Mouse (Mus musculus): ENCODE results near the gene Gm5157. TPM values are rescaled to one million over a fixed set of nuclear protein-coding genes. Genes with fewer than 3 reads are reported as not detected.
"Not testable (repeated sequence)": the region's sequence is repeated elsewhere in the genome, so short reads cannot be mapped to it uniquely, and the experiment has no call there.

Gm5157 gene
- polyA plus RNA-seq (2015; fragmentation: Nextera tagmentation; extraction: Ambion mirVana) = not detected in 2 replicates

DNA sequence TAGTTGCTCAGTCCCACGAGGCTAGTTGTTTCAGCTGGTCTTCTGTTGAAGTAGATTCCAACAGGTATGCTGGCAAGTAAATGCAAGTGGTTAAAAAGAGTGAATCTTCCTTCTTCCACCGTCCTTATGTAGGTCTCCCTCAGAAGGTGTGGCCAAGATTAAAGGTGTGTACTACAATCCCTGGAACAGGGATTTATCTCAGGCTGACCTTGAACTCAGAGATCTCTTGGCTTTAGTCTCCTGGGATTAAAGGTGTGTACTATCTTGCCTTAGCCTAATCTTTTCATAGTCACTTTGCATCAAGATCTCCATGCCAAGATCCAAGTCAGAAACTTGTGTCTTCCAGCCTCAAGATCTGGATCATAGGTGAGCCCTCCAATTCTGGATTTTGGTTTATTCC is at the start of gene Gm5157:
Gm5157 (minus strand) TSS at position 101 of the 400 bp plus-strand sequence.
- 10% methylated on average over 1 of the region's 2 CpGs for WGBS
- H3K9me3 ChIP-seq (ENCODE audit: control insufficient read depth, low read length); H3K27me3 ChIP-seq (ENCODE audit: control insufficient read depth, insufficient read depth, low read depth, low read length); H3K4me3 ChIP-seq (ENCODE audit: low read length); ATAC-seq (ENCODE audit: low read depth); H3K4me1 ChIP-seq (replicated peaks; ENCODE audit: control insufficient read depth, insufficient read depth, low read length); H3K27ac ChIP-seq (ENCODE audit: low read length); H3K4me2 ChIP-seq (ENCODE audit: low read depth, low read length); H3K9ac ChIP-seq (ENCODE audit: low read length); H3K36me3 ChIP-seq (ENCODE audit: control insufficient read depth, insufficient read depth, low read length): not testable (repeated sequence)

DNA sequence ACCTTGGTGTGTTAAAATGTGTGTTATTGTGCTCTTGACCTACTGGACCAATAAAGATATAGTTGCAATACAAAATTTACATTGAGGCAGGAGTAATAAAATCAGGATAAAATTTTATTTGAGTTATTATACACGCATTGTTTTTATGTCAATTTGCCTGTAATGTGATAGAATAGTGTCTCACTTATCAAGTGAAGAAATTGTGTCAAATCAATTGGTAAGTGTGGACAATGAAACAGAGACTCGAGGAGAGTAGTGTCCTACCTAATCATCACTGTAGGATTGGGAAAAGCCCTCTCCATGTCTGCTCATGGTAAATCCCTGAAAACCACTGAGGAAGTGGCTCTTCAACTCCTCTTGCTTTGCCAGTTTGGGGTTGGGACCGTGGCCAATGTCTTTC is 28.3 kb downstream of the Gm5157 start, which contains the start of gene Vmn1r123:
Vmn1r123 (plus strand) TSS at position 301 of the 400 bp plus-strand sequence.
- H3K9ac ChIP-seq (ENCODE audit: low read length); H3K4me1 ChIP-seq (replicated peaks; ENCODE audit: control insufficient read depth, insufficient read depth, low read length); H3K4me3 ChIP-seq (ENCODE audit: low read length); H3K27ac ChIP-seq (ENCODE audit: low read length); H3K9me3 ChIP-seq (ENCODE audit: control insufficient read depth, low read length); ATAC-seq (ENCODE audit: low read depth); H3K4me2 ChIP-seq (ENCODE audit: low read depth, low read length); H3K27me3 ChIP-seq (ENCODE audit: control insufficient read depth, insufficient read depth, low read depth, low read length); H3K36me3 ChIP-seq (ENCODE audit: control insufficient read depth, insufficient read depth, low read length): not testable (repeated sequence)
- 0% methylated on average over 1 of the region's 3 CpGs for WGBS

Other genes starting within 250 kb of the Gm5157 start
- not detected in 2 replicates for gene Vmn1r119, start 178.0 kb downstream of the Gm5157 start, polyA plus RNA-seq (2015; fragmentation: Nextera tagmentation; extraction: Ambion mirVana)
- gene Vmn1r120, start 136.6 kb downstream of the Gm5157 start, polyA plus RNA-seq (2015; fragmentation: Nextera tagmentation; extraction: Ambion mirVana) = not detected in 2 replicates
- gene Vmn1r121, start 91.9 kb downstream of the Gm5157 start, polyA plus RNA-seq (2015; fragmentation: Nextera tagmentation; extraction: Ambion mirVana) = not detected in 2 replicates
- gene Vmn1r122, start 56.3 kb downstream of the Gm5157 start, polyA plus RNA-seq (2015; fragmentation: Nextera tagmentation; extraction: Ambion mirVana) = not detected in 2 replicates
- gene Vmn1r123, start 28.2 kb downstream of the Gm5157 start, polyA plus RNA-seq (2015; fragmentation: Nextera tagmentation; extraction: Ambion mirVana) = not detected in 2 replicates
- not detected in 2 replicates for gene Vmn1r124, start 70.2 kb upstream of the Gm5157 start, polyA plus RNA-seq (2015; fragmentation: Nextera tagmentation; extraction: Ambion mirVana)
- gene Vmn1r125, start 81.8 kb upstream of the Gm5157 start, polyA plus RNA-seq (2015; fragmentation: Nextera tagmentation; extraction: Ambion mirVana) = not detected in 2 replicates
- not detected in 2 replicates for gene Vmn1r126, start 111.0 kb upstream of the Gm5157 start, polyA plus RNA-seq (2015; fragmentation: Nextera tagmentation; extraction: Ambion mirVana)
- gene Vmn1r127, start 129.4 kb upstream of the Gm5157 start, polyA plus RNA-seq (2015; fragmentation: Nextera tagmentation; extraction: Ambion mirVana) = not detected in 2 replicates
- not detected in 2 replicates for gene Vmn1r128, start 158.9 kb upstream of the Gm5157 start, polyA plus RNA-seq (2015; fragmentation: Nextera tagmentation; extraction: Ambion mirVana)
- gene Vmn1r129, start 170.9 kb upstream of the Gm5157 start, polyA plus RNA-seq (2015; fragmentation: Nextera tagmentation; extraction: Ambion mirVana) = not detected in 2 replicates
- gene Gm6882, start 242.3 kb upstream of the Gm5157 start, polyA plus RNA-seq (2015; fragmentation: Nextera tagmentation; extraction: Ambion mirVana) = not detected in 2 replicates

Measured in lung, embryonic 16.5 days (tissue).